Mouse (Mus musculus): Measurements from ENCODE around the gene Kctd10. TPM values are rescaled to one million over a fixed set of nuclear protein-coding genes. Genes with fewer than 3 reads are reported as not detected.

Kctd10 gene
- polyA plus RNA-seq, 2 experiments = 89.4 to 103 TPM

DNA sequence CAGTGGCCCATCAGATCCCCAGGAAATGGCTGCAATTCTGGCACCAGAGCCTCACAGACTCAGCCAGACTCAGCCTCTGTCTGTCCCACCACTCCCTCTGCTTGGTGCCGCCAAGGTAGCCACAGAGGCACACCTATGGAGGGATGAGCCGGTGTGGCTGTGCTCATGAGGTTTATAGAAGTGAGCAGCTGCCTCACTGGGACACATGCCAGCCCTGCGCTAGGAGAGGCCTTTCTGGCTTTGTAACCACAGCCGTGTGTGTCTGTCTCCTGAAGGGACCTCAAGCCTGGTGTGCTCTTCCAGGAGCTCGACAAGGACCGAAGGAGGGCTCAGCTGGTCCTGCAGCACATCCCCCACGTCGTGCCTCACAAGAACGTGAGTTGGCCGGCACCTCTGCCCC is 27.0 kb upstream of the Kctd10 start:
- WGBS = 79% methylated on average over 10 of the region's 10 CpGs
- H3K9me3 ChIP-seq (ENCODE audit: control insufficient read depth, low read length) = no peaks in the 10 kb centered on the region
- H3K4me1 ChIP-seq (ENCODE audit: control insufficient read depth, insufficient read depth, low read length) = no peaks in the 10 kb centered on the region
- no peak overlapping the region for H3K4me3 ChIP-seq (replicated peaks; ENCODE audit: low read length)
- peaks cover 98% of the 10 kb centered on the region for H3K36me3 ChIP-seq (ENCODE audit: control insufficient read depth, insufficient read depth, low read length)
- H3K9ac ChIP-seq (ENCODE audit: low read depth, low read length, severe bottlenecking) = no peak overlapping the region
- H3K27ac ChIP-seq (replicated peaks; ENCODE audit: low read depth, low read length) = no peak overlapping the region
- no peaks in the 10 kb centered on the region for H3K27me3 ChIP-seq (ENCODE audit: control insufficient read depth, insufficient read depth, low read length)
- H3K4me2 ChIP-seq (replicated peaks; ENCODE audit: low read depth, low read length, severe bottlenecking) = no peak overlapping the region
- TF ChIP-seq POLR2A (IDR thresholded peaks at IDR 0.05; ENCODE audit: borderline replicate concordance, extremely low read depth, insufficient read depth, insufficient read length) = no peak
- no peak for ATAC-seq (ENCODE audit: low FRiP score, low read depth)
- no peak for DNase-seq (ENCODE audit: low spot score)

GRCm38 (mm10) chr5:114406592-114406991 is 26.3 kb upstream of the Kctd10 start:
- DNase-seq (ENCODE audit: low spot score) = no peak
- no peak for ATAC-seq (ENCODE audit: low FRiP score, low read depth)
- Histone ChIP-seq H3K9me3 (ENCODE audit: control insufficient read depth, low read length) (no peaks in the 10 kb centered on the region), H3K27ac (replicated peaks; ENCODE audit: low read depth, low read length) (no peak overlapping the region), H3K4me2 (replicated peaks; ENCODE audit: low read depth, low read length, severe bottlenecking) (no peak overlapping the region), H3K9ac (ENCODE audit: low read depth, low read length, severe bottlenecking) (no peak overlapping the region), H3K36me3 (ENCODE audit: control insufficient read depth, insufficient read depth, low read length) (peaks cover 98% of the 10 kb centered on the region), H3K4me3 (replicated peaks; ENCODE audit: low read length) (no peak overlapping the region), H3K27me3 (ENCODE audit: control insufficient read depth, insufficient read depth, low read length) (no peaks in the 10 kb centered on the region), H3K4me1 (ENCODE audit: control insufficient read depth, insufficient read depth, low read length) (no peaks in the 10 kb centered on the region)
- TF ChIP-seq POLR2A (IDR thresholded peaks at IDR 0.05; ENCODE audit: borderline replicate concordance, extremely low read depth, insufficient read depth, insufficient read length) = no peak
- 83% methylated on average over 14 of the region's 14 CpGs for WGBS

DNA sequence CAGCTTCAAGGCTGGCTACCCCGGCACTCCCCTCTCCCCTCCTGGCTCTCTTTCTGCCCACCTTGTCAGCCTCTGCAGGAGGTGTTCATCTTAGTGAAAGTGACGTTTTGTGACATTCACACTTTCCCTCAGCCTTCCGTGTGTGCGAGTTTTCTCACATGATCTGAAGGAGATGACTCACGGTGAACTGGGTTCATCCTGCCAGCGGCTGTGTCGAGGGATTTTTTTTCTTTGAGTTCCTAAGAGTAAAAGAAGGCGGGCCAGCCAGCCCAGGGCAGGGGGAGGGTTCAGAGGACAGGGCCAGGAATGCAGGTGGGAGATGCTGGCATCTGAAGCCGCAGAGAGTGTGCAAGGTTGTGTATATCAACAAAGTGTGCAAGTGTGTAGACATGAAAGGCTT is 12.9 kb upstream of the Kctd10 start:
- no peaks in the 10 kb centered on the region for H3K27me3 ChIP-seq (ENCODE audit: control insufficient read depth, insufficient read depth, low read length)
- H3K27ac ChIP-seq (replicated peaks; ENCODE audit: low read depth, low read length) = no peak overlapping the region
- no peak overlapping the region for H3K4me3 ChIP-seq (replicated peaks; ENCODE audit: low read length)
- no peak for TF ChIP-seq POLR2A (IDR thresholded peaks at IDR 0.05; ENCODE audit: borderline replicate concordance, extremely low read depth, insufficient read depth, insufficient read length)
- no peak overlapping the region for H3K9ac ChIP-seq (ENCODE audit: low read depth, low read length, severe bottlenecking)
- peaks cover 93% of the 10 kb centered on the region for H3K36me3 ChIP-seq (ENCODE audit: control insufficient read depth, insufficient read depth, low read length)
- ATAC-seq (ENCODE audit: low FRiP score, low read depth) = no peak
- H3K4me1 ChIP-seq (ENCODE audit: control insufficient read depth, insufficient read depth, low read length) = no peaks in the 10 kb centered on the region
- WGBS = 84% methylated on average over 9 of the region's 9 CpGs
- H3K9me3 ChIP-seq (ENCODE audit: control insufficient read depth, low read length) = no peaks in the 10 kb centered on the region
- no peak for DNase-seq (ENCODE audit: low spot score)
- no peak overlapping the region for H3K4me2 ChIP-seq (replicated peaks; ENCODE audit: low read depth, low read length, severe bottlenecking)

DNA sequence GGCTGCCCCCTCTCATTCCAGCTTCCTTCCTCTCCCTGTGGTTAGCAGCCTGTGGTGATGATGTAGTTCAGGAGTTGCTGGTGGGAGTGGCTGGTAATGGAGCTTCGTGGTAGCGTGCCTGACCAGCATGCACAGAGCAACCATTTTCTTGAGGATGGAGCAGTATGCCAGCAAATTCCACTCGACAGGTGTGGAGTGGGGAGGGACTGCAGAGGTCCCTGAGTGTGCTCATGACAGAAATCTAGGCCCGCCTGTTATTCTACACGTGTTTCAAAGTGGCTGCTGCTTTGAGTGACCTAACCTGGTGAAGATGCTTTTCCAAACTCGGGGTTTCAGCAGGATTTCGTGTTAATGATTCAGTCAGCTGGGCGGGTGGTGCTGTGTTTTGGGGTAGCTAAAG is 4.1 kb upstream of the Kctd10 start:
- DNase-seq (ENCODE audit: low spot score) (no peak), ATAC-seq (ENCODE audit: low FRiP score, low read depth) (no peak)
- TF ChIP-seq POLR2A (IDR thresholded peaks at IDR 0.05; ENCODE audit: borderline replicate concordance, extremely low read depth, insufficient read depth, insufficient read length) = no peak
- Histone ChIP-seq H3K27me3 (ENCODE audit: control insufficient read depth, insufficient read depth, low read length) (no peaks in the 10 kb centered on the region), H3K4me1 (ENCODE audit: control insufficient read depth, insufficient read depth, low read length) (peaks cover 9% of the 10 kb centered on the region), H3K4me2 (replicated peaks; ENCODE audit: low read depth, low read length, severe bottlenecking) (no peak overlapping the region), H3K36me3 (ENCODE audit: control insufficient read depth, insufficient read depth, low read length) (peaks cover 55% of the 10 kb centered on the region), H3K27ac (replicated peaks; ENCODE audit: low read depth, low read length) (no peak overlapping the region), H3K9me3 (ENCODE audit: control insufficient read depth, low read length) (no peaks in the 10 kb centered on the region), H3K4me3 (replicated peaks; ENCODE audit: low read length) (no peak overlapping the region), H3K9ac (ENCODE audit: low read depth, low read length, severe bottlenecking) (no peak overlapping the region)
- 95% methylated on average over 8 of the region's 8 CpGs for WGBS

DNA sequence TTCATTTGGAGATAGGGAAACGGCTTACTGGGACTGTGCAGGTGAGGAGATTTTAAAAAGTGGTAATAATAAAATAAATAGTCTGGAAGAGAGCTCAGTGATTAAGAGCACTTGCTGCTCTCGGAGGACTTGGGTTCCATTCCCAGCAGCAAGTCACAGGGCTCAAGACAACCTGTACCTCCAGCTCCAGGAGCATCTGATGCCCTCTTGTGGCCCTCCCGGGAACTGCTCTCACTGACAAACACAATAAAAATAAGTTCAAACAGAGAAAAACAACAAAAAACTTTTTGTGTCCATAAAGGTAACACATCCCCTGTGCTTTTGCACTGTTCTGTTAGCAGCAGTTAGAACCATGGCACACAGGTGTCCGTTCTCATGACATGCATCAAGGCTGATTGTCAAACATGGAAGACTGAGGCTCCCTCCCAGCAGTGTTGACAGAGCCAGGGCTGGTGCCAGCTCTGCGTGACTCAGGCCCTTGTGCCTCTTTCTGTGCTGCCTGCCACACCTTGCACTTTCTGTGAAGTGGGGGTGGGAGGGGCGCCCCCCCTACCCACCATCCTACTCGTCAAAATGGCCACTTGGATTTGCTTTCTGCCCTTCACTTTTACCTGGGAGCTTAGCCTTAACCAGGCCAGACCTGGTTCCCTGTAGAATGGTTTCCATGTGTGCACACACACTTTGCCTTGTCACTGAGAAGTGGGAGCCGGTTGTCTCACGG is 3.0 kb upstream of the Kctd10 start:
- H3K27ac ChIP-seq (replicated peaks; ENCODE audit: low read depth, low read length) = no peak overlapping the region
- no peak overlapping the region for H3K9ac ChIP-seq (ENCODE audit: low read depth, low read length, severe bottlenecking)
- DNase-seq (ENCODE audit: low spot score) (no peak), ATAC-seq (ENCODE audit: low FRiP score, low read depth) (no peak)
- no peak overlapping the region for H3K4me3 ChIP-seq (replicated peaks; ENCODE audit: low read length)
- no peaks in the 10 kb centered on the region for H3K27me3 ChIP-seq (ENCODE audit: control insufficient read depth, insufficient read depth, low read length)
- no peak overlapping the region for H3K4me2 ChIP-seq (replicated peaks; ENCODE audit: low read depth, low read length, severe bottlenecking)
- H3K4me1 ChIP-seq (ENCODE audit: control insufficient read depth, insufficient read depth, low read length) = peaks cover 17% of the 10 kb centered on the region
- no peak for TF ChIP-seq POLR2A (IDR thresholded peaks at IDR 0.05; ENCODE audit: borderline replicate concordance, extremely low read depth, insufficient read depth, insufficient read length)
- WGBS = 79% methylated on average over 9 of the region's 9 CpGs
- peaks cover 43% of the 10 kb centered on the region for H3K36me3 ChIP-seq (ENCODE audit: control insufficient read depth, insufficient read depth, low read length)
- H3K9me3 ChIP-seq (ENCODE audit: control insufficient read depth, low read length) = no peaks in the 10 kb centered on the region

Data from limb, embryonic 14.5 days (tissue).